ENCODE assay signal across 20 mouse cellular contexts in the genomic region with DNA sequence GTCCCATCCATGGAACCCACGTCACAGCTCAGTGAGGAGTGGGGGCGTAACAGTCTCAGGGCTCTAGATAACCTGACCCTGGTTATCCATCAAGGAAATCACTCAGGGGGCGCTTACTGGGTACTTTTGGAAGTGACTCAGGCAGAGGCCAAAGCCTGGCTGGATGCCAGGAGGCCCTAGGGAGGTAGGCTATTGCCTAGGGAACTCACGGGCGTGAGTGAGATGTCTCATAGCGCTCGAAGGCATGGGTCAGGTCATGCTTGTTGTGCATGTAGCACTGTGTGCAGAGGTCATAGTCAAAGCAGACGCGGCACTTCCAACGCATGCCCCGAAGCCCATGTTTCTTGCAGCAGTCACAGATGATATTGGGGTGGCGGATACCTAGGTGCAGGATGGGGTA. TPM values are rescaled to one million over a fixed set of nuclear protein-coding genes. Genes with fewer than 3 reads are reported as not detected.
A peak's percentile ranks its signal among the peaks of the same experiment; 100 is the strongest.
DNase-seq lines count a peak whose midpoint lies in the region; ATAC-seq and TF ChIP-seq lines count a peak whose summit lies in the region.
"Had no signal": no experiment of that assay in that cellular context is flagged by ENCODE, and none has a peak within 500 bp of the region (broad histone marks: within the 10 kb centered on the region; RNA-seq: fewer than 3 reads in every experiment).

No protein-coding gene starts in this region.

- H3K4me2 ChIP-seq in embryonic facial prominence, embryonic 13.5 days = no peak overlapping the region
- no peak overlapping the region for H3K4me2 ChIP-seq in liver, embryonic 12.5 days
- H3K4me2 ChIP-seq in intestine, embryonic 16.5 days (ENCODE audit: low read depth, low read length) = no peak overlapping the region
- H3K4me2 ChIP-seq: limb, embryonic 15.5 days had no signal

- peaks cover 10% of the 10 kb centered on the region for H3K27me3 ChIP-seq in embryonic facial prominence, embryonic 13.5 days
- H3K27me3 ChIP-seq in embryonic facial prominence, embryonic 10.5 days (replicated peaks; ENCODE audit: low read depth, poor library complexity, severe bottlenecking) = peaks cover 17% of the 10 kb centered on the region
- H3K27me3 ChIP-seq in liver, embryonic 12.5 days (replicated peaks) = peaks cover 7% of the 10 kb centered on the region
- H3K27me3 ChIP-seq in MEL (ENCODE audit: control insufficient read depth in 1 of 2, insufficient read depth in 2 of 2, low read length in 2 of 2) = no peaks in the 10 kb centered on the region
- no peaks in the 10 kb centered on the region for H3K27me3 ChIP-seq in intestine, embryonic 16.5 days (replicated peaks; ENCODE audit: control insufficient read depth, insufficient read depth, low read length)

- no peaks in the 10 kb centered on the region for H3K9me3 ChIP-seq in embryonic facial prominence, embryonic 13.5 days
- no peaks in the 10 kb centered on the region for H3K9me3 ChIP-seq in embryonic facial prominence, embryonic 10.5 days
- H3K9me3 ChIP-seq in liver, embryonic 12.5 days (replicated peaks) = no peaks in the 10 kb centered on the region
- H3K9me3 ChIP-seq in MEL (replicated peaks; ENCODE audit: insufficient read depth, low read length) = no peaks in the 10 kb centered on the region
- no peaks in the 10 kb centered on the region for H3K9me3 ChIP-seq in intestine, embryonic 16.5 days (ENCODE audit: control insufficient read depth, low read length)
- H3K9me3 ChIP-seq: forebrain, embryonic 10.5 days; limb, embryonic 15.5 days had no signal

- ATAC-seq in embryonic facial prominence, embryonic 13.5 days (ENCODE audit: insufficient number of reproducible peaks, insufficient read depth, low FRiP score, low TSS enrichment, low read depth) = no peak
- ATAC-seq in liver, embryonic 12.5 days = peak; percentile 22; the same call in 1 of the 2 replicates
- peak; percentile 68 for ATAC-seq in intestine, embryonic 16.5 days
- ATAC-seq: hindbrain, embryonic 16.5 days had no signal

- TF ChIP-seq POLR2A in MEL (IDR thresholded peaks at IDR 0.05; ENCODE audit: control insufficient read depth in 1 of 2, insufficient read depth in 1 of 2, low read depth in 1 of 2, low read length in 2 of 2, poor library complexity in 1 of 2) = 0 out of 4 replicates have a peak, but pooled peaks of 1 of the 2 experiments have one; percentile 17

- H3K4me3 ChIP-seq in embryonic facial prominence, embryonic 13.5 days = no peak overlapping the region
- no peak overlapping the region for H3K4me3 ChIP-seq in embryonic facial prominence, embryonic 10.5 days
- no peak overlapping the region for H3K4me3 ChIP-seq in liver, embryonic 12.5 days
- H3K4me3 ChIP-seq in MEL (ENCODE audit: control insufficient read depth in 1 of 2, insufficient read depth in 1 of 2, low read depth in 2 of 2, low read length in 2 of 2) = no peak overlapping the region
- no peak overlapping the region for H3K4me3 ChIP-seq in intestine, embryonic 16.5 days (ENCODE audit: low read length)
- H3K4me3 ChIP-seq: forebrain, embryonic 10.5 days; left cerebral cortex, adult 2 months; limb, embryonic 15.5 days had no signal

- TF ChIP-seq RAD21 in MEL (IDR thresholded peaks at IDR 0.05; ENCODE audit: low read depth, low read length) = no peak

- H3K79me2 ChIP-seq in MEL (ENCODE audit: control insufficient read depth, insufficient read depth, low read length, poor library complexity) = no peaks in the 10 kb centered on the region

- no peaks in the 10 kb centered on the region for H3K4me1 ChIP-seq in embryonic facial prominence, embryonic 13.5 days
- H3K4me1 ChIP-seq in embryonic facial prominence, embryonic 10.5 days = no peaks in the 10 kb centered on the region
- H3K4me1 ChIP-seq in liver, embryonic 12.5 days = peaks cover 8% of the 10 kb centered on the region
- peaks cover 0 to 8% of the 10 kb centered on the region in 2 experiments; a peak in 1 of 4 replicates for H3K4me1 ChIP-seq in MEL (ENCODE audit: control insufficient read depth in 1 of 2, insufficient read depth in 2 of 2, low read length in 2 of 2)
- H3K4me1 ChIP-seq in intestine, embryonic 16.5 days (ENCODE audit: control insufficient read depth, insufficient read depth, low read length) = peaks cover 5% of the 10 kb centered on the region; the same call in 1 of the 2 replicates

- TF ChIP-seq CTCF in MEL (IDR thresholded peaks at IDR 0.05 in 2 of 3, conservative IDR thresholded peaks at IDR 0.05 in 1 of 3; ENCODE audit: control insufficient read depth in 1 of 3, insufficient read depth in 1 of 3, low read depth in 2 of 3, low read length in 3 of 3, poor library complexity in 1 of 3, severe bottlenecking in 1 of 3) = no peak

- 0 out of 2 replicates have a peak overlapping the region, but pooled peaks have one; percentile 4 for H3K9ac ChIP-seq in embryonic facial prominence, embryonic 13.5 days
- no peak overlapping the region for H3K9ac ChIP-seq in liver, embryonic 12.5 days
- H3K9ac ChIP-seq in MEL (ENCODE audit: control insufficient read depth, low read depth, low read length, poor library complexity, severe bottlenecking) = no peak overlapping the region
- no peak overlapping the region for H3K9ac ChIP-seq in intestine, embryonic 16.5 days (ENCODE audit: low read depth, low read length)
- H3K9ac ChIP-seq: limb, embryonic 15.5 days had no signal

- DNase-seq in embryonic facial prominence, embryonic 10.5 days (ENCODE audit: low spot score) = no peak
- DNase-seq in liver = no peak
- peak; percentile 52 for DNase-seq in MEL (ENCODE audit: low read depth, low spot score)
- no peak for DNase-seq in right cerebral cortex, adult 18-20 months
- no peak for DNase-seq in layer of hippocampus, adult 9-10 months (ENCODE audit: low spot score)
- DNase-seq: cerebellum, adult 9-10 months had no signal

- TF ChIP-seq EP300 in MEL (IDR thresholded peaks at IDR 0.05; ENCODE audit: low read depth in 1 of 2, low read length in 2 of 2) = 0 out of 4 replicates have a peak, but pooled peaks of 1 of the 2 experiments have one; percentile 5

- WGBS in embryonic facial prominence, embryonic 13.5 days = 88% methylated on average over 12 of the region's 12 CpGs
- WGBS in embryonic facial prominence, embryonic 10.5 days = 94% methylated on average over 12 of the region's 12 CpGs
- WGBS in liver, embryonic 12.5 days (ENCODE audit: insufficient replicate concordance) = 82% methylated on average over 12 of the region's 12 CpGs
- WGBS in intestine, embryonic 16.5 days = 69% methylated on average over 12 of the region's 12 CpGs

- H3K27ac ChIP-seq in embryonic facial prominence, embryonic 13.5 days = no peak overlapping the region
- H3K27ac ChIP-seq in embryonic facial prominence, embryonic 10.5 days (replicated peaks) = no peak overlapping the region
- H3K27ac ChIP-seq in liver, embryonic 12.5 days = no peak overlapping the region
- H3K27ac ChIP-seq in MEL (ENCODE audit: control insufficient read depth, low read depth, low read length) = no peak overlapping the region
- H3K27ac ChIP-seq in intestine, embryonic 16.5 days (ENCODE audit: low read length) = no peak overlapping the region
- H3K27ac ChIP-seq: forebrain, embryonic 10.5 days; left cerebral cortex, adult 2 months; limb, embryonic 15.5 days had no signal

- peaks cover 85% of the 10 kb centered on the region for H3K36me3 ChIP-seq in embryonic facial prominence, embryonic 13.5 days
- peaks cover 47% of the 10 kb centered on the region for H3K36me3 ChIP-seq in embryonic facial prominence, embryonic 10.5 days (replicated peaks)
- H3K36me3 ChIP-seq in liver, embryonic 12.5 days = no peaks in the 10 kb centered on the region
- no peaks in the 10 kb centered on the region; a peak in 1 of 4 replicates for H3K36me3 ChIP-seq in MEL (ENCODE audit: control insufficient read depth in 1 of 2, insufficient read depth in 2 of 2, low read length in 2 of 2)
- H3K36me3 ChIP-seq in intestine, embryonic 16.5 days (ENCODE audit: control insufficient read depth, insufficient read depth, low read length) = peaks cover 7% of the 10 kb centered on the region; the same call in 1 of the 2 replicates

RNA-seq across cellular contexts. Expression of a gene that starts 7.5 kb away (rescaled TPM):
- 24.8 and 26.1 TPM in 2 replicates for polyA plus RNA-seq in embryonic facial prominence, embryonic 13.5 days (2015; fragmentation: Nextera tagmentation; extraction: Ambion mirVana)
- polyA plus RNA-seq in embryonic facial prominence, embryonic 10.5 days (2016; fragmentation: Nextera tagmentation; extraction: Ambion mirVana) = 5.8 and 7.4 TPM in 2 replicates
- polyA plus RNA-seq in liver, embryonic 12.5 days (2016; fragmentation: Nextera tagmentation; extraction: Ambion mirVana) = 8.1 and 9.2 TPM in 2 replicates
- total RNA-seq in MEL (2012; rRNA removed) = 1.6 and 1.8 TPM in 2 replicates
- 1 to 10 TPM in 1 of 2 experiments, not detected in 1; 2.4 TPM for polyA plus RNA-seq in MEL (2012; ENCODE audit: insufficient read depth in 1 of 2, insufficient read length in 2 of 2, low read depth in 1 of 2, low replicate concordance in 2 of 2, missing spikeins in 1 of 2)
- 39.6 and 41.3 TPM in 2 replicates for polyA plus RNA-seq in intestine, embryonic 16.5 days (2015; fragmentation: Nextera tagmentation; extraction: Ambion mirVana)
- total RNA-seq: monocyte, adult 5-6 weeks had no signal

RNA-seq across cellular contexts. Expression of a gene that starts 8.4 kb away (rescaled TPM):
- 36.1 and 36.7 TPM in 2 replicates for polyA plus RNA-seq in embryonic facial prominence, embryonic 13.5 days (2015; fragmentation: Nextera tagmentation; extraction: Ambion mirVana)
- 19.3 and 20.0 TPM in 2 replicates for polyA plus RNA-seq in embryonic facial prominence, embryonic 10.5 days (2016; fragmentation: Nextera tagmentation; extraction: Ambion mirVana)
- 7.2 and 7.4 TPM in 2 replicates for polyA plus RNA-seq in liver, embryonic 12.5 days (2016; fragmentation: Nextera tagmentation; extraction: Ambion mirVana)
- total RNA-seq in MEL (2012; rRNA removed) = 21.4 and 27.7 TPM in 2 replicates
- 10 to 100 TPM in 1 of 2 experiments, not detected in 1; 38.3 TPM for polyA plus RNA-seq in MEL (2012; ENCODE audit: insufficient read depth in 1 of 2, insufficient read length in 2 of 2, low read depth in 1 of 2, low replicate concordance in 2 of 2, missing spikeins in 1 of 2)
- 18.6 and 18.7 TPM in 2 replicates for polyA plus RNA-seq in intestine, embryonic 16.5 days (2015; fragmentation: Nextera tagmentation; extraction: Ambion mirVana)

RNA-seq across cellular contexts. Expression of a gene that starts 15.4 kb away (rescaled TPM):
- not detected in 2 replicates for polyA plus RNA-seq in embryonic facial prominence, embryonic 13.5 days (2015; fragmentation: Nextera tagmentation; extraction: Ambion mirVana)
- not detected in 2 replicates for polyA plus RNA-seq in embryonic facial prominence, embryonic 10.5 days (2016; fragmentation: Nextera tagmentation; extraction: Ambion mirVana)
- not detected in 2 replicates for polyA plus RNA-seq in liver, embryonic 12.5 days (2016; fragmentation: Nextera tagmentation; extraction: Ambion mirVana)
- not detected in 2 replicates for total RNA-seq in MEL (2012; rRNA removed)
- polyA plus RNA-seq in MEL (2012; ENCODE audit: insufficient read depth in 1 of 2, insufficient read length in 2 of 2, low read depth in 1 of 2, low replicate concordance in 2 of 2, missing spikeins in 1 of 2) = not detected
- not detected in 2 replicates for polyA plus RNA-seq in intestine, embryonic 16.5 days (2015; fragmentation: Nextera tagmentation; extraction: Ambion mirVana)
- total RNA-seq: gastrocnemius, adult 8-10 months; left cerebral cortex, adult 2 months; megakaryocyte progenitor cell, adult 5-6 weeks; monocyte, adult 5-6 weeks; neutrophil, adult 5-6 weeks had no signal
- polyA plus RNA-seq: C2C12; forebrain, embryonic 10.5 days; hindbrain, embryonic 16.5 days; limb, embryonic 15.5 days; small intestine, adult 2 months; testis, adult 2 months had no signal

RNA-seq across cellular contexts. Expression of a gene that starts 33.5 kb away (rescaled TPM):
- 6.5 and 8.7 TPM in 2 replicates for polyA plus RNA-seq in embryonic facial prominence, embryonic 13.5 days (2015; fragmentation: Nextera tagmentation; extraction: Ambion mirVana)
- 1.5 and 1.8 TPM in 2 replicates for polyA plus RNA-seq in embryonic facial prominence, embryonic 10.5 days (2016; fragmentation: Nextera tagmentation; extraction: Ambion mirVana)
- 1.9 and 2.0 TPM in 2 replicates for polyA plus RNA-seq in liver, embryonic 12.5 days (2016; fragmentation: Nextera tagmentation; extraction: Ambion mirVana)
- 1.1 and 2.6 TPM in 2 replicates for total RNA-seq in MEL (2012; rRNA removed)
- 1 to 10 TPM in 1 of 2 experiments, not detected in 1; 5.9 TPM for polyA plus RNA-seq in MEL (2012; ENCODE audit: insufficient read depth in 1 of 2, insufficient read length in 2 of 2, low read depth in 1 of 2, low replicate concordance in 2 of 2, missing spikeins in 1 of 2)
- 1.9 and 2.0 TPM in 2 replicates for polyA plus RNA-seq in intestine, embryonic 16.5 days (2015; fragmentation: Nextera tagmentation; extraction: Ambion mirVana)

RNA-seq across cellular contexts. Expression of a gene that starts 36.0 kb away (rescaled TPM):
- 73.9 and 76.4 TPM in 2 replicates for polyA plus RNA-seq in embryonic facial prominence, embryonic 13.5 days (2015; fragmentation: Nextera tagmentation; extraction: Ambion mirVana)
- 77.7 and 79.9 TPM in 2 replicates for polyA plus RNA-seq in embryonic facial prominence, embryonic 10.5 days (2016; fragmentation: Nextera tagmentation; extraction: Ambion mirVana)
- 41.1 and 45.5 TPM in 2 replicates for polyA plus RNA-seq in liver, embryonic 12.5 days (2016; fragmentation: Nextera tagmentation; extraction: Ambion mirVana)
- 47.9 and 56.6 TPM in 2 replicates for total RNA-seq in MEL (2012; rRNA removed)
- polyA plus RNA-seq in MEL (2012; ENCODE audit: insufficient read depth in 1 of 2, insufficient read length in 2 of 2, low read depth in 1 of 2, low replicate concordance in 2 of 2, missing spikeins in 1 of 2) = 100 to 1,000 TPM; 113 to 249 TPM
- polyA plus RNA-seq in intestine, embryonic 16.5 days (2015; fragmentation: Nextera tagmentation; extraction: Ambion mirVana) = 48.4 and 49.8 TPM in 2 replicates
